Mouse (Mus musculus) intestine, embryonic 16.5 days (tissue): ENCODE data around the gene Jtb. TPM values are rescaled to one million over a fixed set of nuclear protein-coding genes. Genes with fewer than 3 reads are reported as not detected.
A peak's percentile ranks its signal among the peaks of the same experiment; 100 is the strongest.

Experiments
- ATAC-seq: fragments of 200-750 bp; cut with Nextera tagmentation; 2 replicates; pipeline ENCODE4 v1.8.0; 2017; ENCODE audit warnings: moderate TSS enrichment, moderate library complexity
- H3K27ac ChIP-seq: fragments of 300-500 bp; sonication (generic); 2 replicates; pipeline ENCODE4 v1.5.1; 2014; ENCODE audit warnings: mild to moderate bottlenecking, low read length
- H3K27me3 ChIP-seq: fragments of 300-500 bp; sonication (generic); replicated peaks from 2 replicates; pipeline ENCODE4 v1.6.1; 2014; ENCODE audit warnings: low read length, control low read depth, mixed read lengths; ENCODE audit not compliant: control insufficient read depth, insufficient read depth
- H3K36me3 ChIP-seq: fragments of 300-500 bp; sonication (generic); 2 replicates; pipeline ENCODE4 v1.6.1; 2014; ENCODE audit warnings: low read length, control low read depth; ENCODE audit not compliant: control insufficient read depth, insufficient read depth
- H3K4me1 ChIP-seq: fragments of 300-500 bp; sonication (generic); 2 replicates; pipeline ENCODE4 v1.6.1; 2014; ENCODE audit warnings: low read length, control low read depth, mixed read lengths; ENCODE audit not compliant: control insufficient read depth, insufficient read depth
- H3K4me2 ChIP-seq: fragments of 300-500 bp; sonication (generic); 2 replicates; pipeline ENCODE4 v1.6.1; 2014; ENCODE audit warnings: low read depth, low read length, control low read depth
- H3K4me3 ChIP-seq: fragments of 300-500 bp; sonication (generic); 2 replicates; pipeline ENCODE4 v1.5.1; 2014; ENCODE audit warnings: mild to moderate bottlenecking, low read length
- H3K9ac ChIP-seq: fragments of 300-500 bp; sonication (generic); 2 replicates; pipeline ENCODE4 v1.6.1; 2014; ENCODE audit warnings: low read depth, low read length
- H3K9me3 ChIP-seq: fragments of 300-500 bp; sonication (generic); 2 replicates; pipeline ENCODE4 v1.6.1; 2016; ENCODE audit warnings: low read length, control low read depth; ENCODE audit not compliant: control insufficient read depth
- WGBS: fragments of 180-500 bp; shearing (Covaris S2); extraction: QIAGEN DNeasy Blood & Tissue Kit; methylation state at CpG from one replicate; pipeline ENCODE4 v1.1.7; 2014; 5-methylcytosine and 5-hydroxymethylcytosine counted together
- polyA plus RNA-seq: library from polyadenylated mRNA; unstranded; fragments of >200 nt; fragmentation: Nextera tagmentation; extraction: Ambion mirVana; gene quantifications from 2 replicates; pipeline ENCODE4 v1.2.1, GENCODE M21; 2015

Gene Jtb
- polyA plus RNA-seq, 1 experiment from 2014 or later: 110 TPM

GRCm38 (mm10) chr3:90220531-90220951, 10.9 kb upstream of the Jtb start:
- Histone ChIP-seq H3K9me3 (no peaks in the 10 kb centered on the region), H3K4me3 (peak overlapping the region; percentile 61), H3K9ac (peak overlapping the region; percentile 76), H3K4me1 (no peaks in the 10 kb centered on the region), H3K27ac (peak overlapping the region; percentile 86), H3K36me3 (peaks cover 2% of the 10 kb centered on the region; the same call in 1 of the 2 replicates), H3K4me2 (peak overlapping the region; percentile 83), H3K27me3 (no peaks in the 10 kb centered on the region)
- 1% methylated on average over 18 of the region's 20 CpGs for WGBS
- peak; percentile 93 for ATAC-seq

GRCm38 (mm10) chr3:90221123-90221522, 10.3 kb upstream of the Jtb start:
- no peak; the same call in 1 of the 2 replicates for ATAC-seq
- peak overlapping the region; percentile 76 for H3K9ac ChIP-seq

GRCm38 (mm10) chr3:90222455-90222854, 8.9 kb upstream of the Jtb start:
- 90% methylated on average over 4 of the region's 4 CpGs for WGBS
- Histone ChIP-seq H3K4me3 (no peak overlapping the region), H3K27ac (no peak overlapping the region), H3K4me2 (no peak overlapping the region), H3K27me3 (no peaks in the 10 kb centered on the region), H3K36me3 (peaks cover 2% of the 10 kb centered on the region; the same call in 1 of the 2 replicates), H3K9me3 (no peaks in the 10 kb centered on the region), H3K9ac (no peak overlapping the region), H3K4me1 (no peaks in the 10 kb centered on the region)
- ATAC-seq: no peak

More at GRCm38 (mm10) chr3:90221123-90221522, 10.3 kb upstream of the Jtb start:
- Histone ChIP-seq H3K27me3 (no peaks in the 10 kb centered on the region), H3K9me3 (no peaks in the 10 kb centered on the region), H3K4me2 (peak overlapping the region; percentile 83), H3K27ac (no peak overlapping the region), H3K4me1 (no peaks in the 10 kb centered on the region), H3K4me3 (peak overlapping the region; percentile 61), H3K36me3 (peaks cover 2% of the 10 kb centered on the region; the same call in 1 of the 2 replicates)
- 20% methylated on average over 5 of the region's 5 CpGs for WGBS

- H3K36me3 ChIP-seq: peaks cover 2% of the 10 kb centered on the region; the same call in 1 of the 2 replicates
- no peak overlapping the region for H3K27ac ChIP-seq
- H3K4me3 ChIP-seq: no peak overlapping the region
- no peaks in the 10 kb centered on the region for H3K27me3 ChIP-seq
- no peak overlapping the region for H3K9ac ChIP-seq
- H3K4me1 ChIP-seq: no peaks in the 10 kb centered on the region
- 70% methylated on average over 3 of the region's 3 CpGs for WGBS
- H3K4me2 ChIP-seq: no peak overlapping the region
- no peaks in the 10 kb centered on the region for H3K9me3 ChIP-seq
- no peak for ATAC-seq
Observed at GRCm38 (mm10) chr3:90222941-90223340, 8.5 kb upstream of the Jtb start.

GRCm38 (mm10) chr3:90224331-90224730, 7.1 kb upstream of the Jtb start:
- WGBS: 83% methylated on average over 10 of the region's 10 CpGs
- H3K9ac ChIP-seq: no peak overlapping the region

GRCm38 (mm10) chr3:90231075-90231474, 322 bp upstream of the Jtb start:
- Histone ChIP-seq H3K9me3 (no peaks in the 10 kb centered on the region), H3K27me3 (no peaks in the 10 kb centered on the region), H3K9ac (peak overlapping the region; percentile 94), H3K4me1 (peaks cover 3% of the 10 kb centered on the region; the same call in 1 of the 2 replicates), H3K27ac (peak overlapping the region; percentile 95), H3K36me3 (peaks cover 7% of the 10 kb centered on the region), H3K4me3 (peak overlapping the region; percentile 86), H3K4me2 (peak overlapping the region; percentile 69)
- no peak for ATAC-seq
- 12% methylated on average over 8 of the region's 8 CpGs for WGBS

More at GRCm38 (mm10) chr3:90224331-90224730, 7.1 kb upstream of the Jtb start:
- H3K4me3 ChIP-seq: no peak overlapping the region
- H3K27ac ChIP-seq: no peak overlapping the region
- H3K4me1 ChIP-seq: no peaks in the 10 kb centered on the region
- peaks cover 2% of the 10 kb centered on the region; the same call in 1 of the 2 replicates for H3K36me3 ChIP-seq
- no peaks in the 10 kb centered on the region for H3K27me3 ChIP-seq
- no peak for ATAC-seq
- H3K4me2 ChIP-seq: no peak overlapping the region
- H3K9me3 ChIP-seq: no peaks in the 10 kb centered on the region

- H3K9me3 ChIP-seq: no peaks in the 10 kb centered on the region
- H3K27me3 ChIP-seq: no peaks in the 10 kb centered on the region
- H3K4me3 ChIP-seq: no peak overlapping the region
- no peak overlapping the region for H3K9ac ChIP-seq
- WGBS: 95% methylated on average over 2 of the region's 2 CpGs
- peaks cover 4% of the 10 kb centered on the region for H3K4me1 ChIP-seq
- ATAC-seq: peak; percentile 41
- H3K27ac ChIP-seq: no peak overlapping the region
- no peak overlapping the region for H3K4me2 ChIP-seq
- no peaks in the 10 kb centered on the region; the same call in 1 of the 2 replicates for H3K36me3 ChIP-seq
Observed at GRCm38 (mm10) chr3:90241251-90241650, 9.9 kb downstream of the Jtb start.

- H3K27me3 ChIP-seq: no peaks in the 10 kb centered on the region
- no peak overlapping the region for H3K9ac ChIP-seq
- H3K4me3 ChIP-seq: no peak overlapping the region
- peaks cover 4% of the 10 kb centered on the region for H3K4me1 ChIP-seq
- no peak overlapping the region for H3K4me2 ChIP-seq
- no peaks in the 10 kb centered on the region; the same call in 1 of the 2 replicates for H3K36me3 ChIP-seq
- ATAC-seq: no peak
- WGBS: 86% methylated on average over 10 of the region's 10 CpGs
- no peaks in the 10 kb centered on the region for H3K9me3 ChIP-seq
- H3K27ac ChIP-seq: no peak overlapping the region
Observed at GRCm38 (mm10) chr3:90241669-90242358, 10.4 kb downstream of the Jtb start.

GRCm38 (mm10) chr3:90242984-90243775, 11.8 kb downstream of the Jtb start, which contains the start of gene Creb3l4:
Gene Creb3l4 (minus strand): TSS chr3:90243512.
- H3K4me2 ChIP-seq: peak within 1 kb of the TSS; percentile 59
- WGBS: 5% methylated on average over 19 of the region's 19 CpGs
- H3K4me3 ChIP-seq: peak within 1 kb of the TSS; percentile 39
- H3K9me3 ChIP-seq: no peaks in the 10 kb centered on the region
- no peaks in the 10 kb centered on the region; the same call in 1 of the 2 replicates for H3K36me3 ChIP-seq
- peak; percentile 54 for ATAC-seq
- peaks cover 7% of the 10 kb centered on the region for H3K4me1 ChIP-seq
- H3K9ac ChIP-seq: peak within 1 kb of the TSS; percentile 37
- H3K27me3 ChIP-seq: no peaks in the 10 kb centered on the region
- H3K27ac ChIP-seq: peak within 1 kb of the TSS; percentile 26
